Mouse (Mus musculus): Measurements from ENCODE around the gene Rims1. TPM values are rescaled to one million over a fixed set of nuclear protein-coding genes. Genes with fewer than 3 reads are reported as not detected.

The Rims1 gene
- 3.2 and 6.2 TPM in 2 replicates for polyA plus RNA-seq (2014; fragmentation: Nextera tagmentation; extraction: Ambion mirVana)

DNA sequence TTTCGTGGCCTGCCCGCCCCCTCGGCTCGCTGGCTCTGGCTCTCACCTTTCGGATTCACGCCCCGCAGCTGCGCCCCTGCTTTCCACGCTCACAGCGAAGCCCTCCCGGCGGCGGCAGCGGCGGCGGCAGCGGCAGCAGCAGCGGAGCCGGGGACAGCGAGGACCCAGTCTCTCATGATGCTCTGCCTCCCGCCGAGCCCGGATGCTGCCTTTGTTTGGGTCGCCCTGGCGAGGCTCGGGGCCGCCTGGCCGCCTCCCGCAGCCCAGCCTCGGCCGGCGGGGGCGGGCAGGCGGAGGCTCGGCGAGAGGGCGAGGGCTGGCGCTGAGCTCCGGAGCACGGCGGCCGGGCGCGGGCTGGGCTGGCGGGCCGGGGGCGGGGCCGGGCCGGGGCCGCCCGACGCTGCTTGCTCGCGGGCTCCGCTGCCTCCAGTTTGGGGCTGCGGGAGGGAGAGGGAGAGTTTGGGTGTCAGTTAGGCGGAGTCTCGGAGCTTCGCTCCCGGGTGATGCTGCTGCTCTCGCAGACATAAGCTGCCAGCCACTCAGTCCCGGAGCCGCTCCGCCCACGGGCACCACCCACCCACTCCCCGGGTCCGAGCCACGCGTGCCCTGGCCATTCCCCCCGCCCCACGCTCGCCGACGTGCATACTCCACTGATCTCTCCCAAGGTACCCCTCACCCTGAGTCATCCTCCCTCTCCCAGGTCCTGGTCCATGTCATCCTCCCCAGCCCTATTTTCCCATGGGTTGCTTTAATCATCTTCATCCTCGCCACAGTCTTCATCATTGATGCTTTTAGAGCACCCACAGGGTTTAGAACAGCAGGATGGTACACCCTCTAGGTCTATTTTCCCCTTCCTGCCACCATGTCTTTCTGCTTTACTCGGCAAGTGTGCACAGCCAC, at the start of gene Rims1:
TSS of gene Rims1 (minus strand) at position 269 of the 900 bp plus-strand sequence.
- Histone ChIP-seq H3K4me2 (ENCODE audit: low read length) (peak within 1 kb of the TSS; percentile 82), H3K9me3 (replicated peaks; ENCODE audit: control insufficient read depth, low read length) (no peaks in the 10 kb centered on the region), H3K36me3 (ENCODE audit: control insufficient read depth, insufficient read depth, low read length) (no peaks in the 10 kb centered on the region), H3K4me3 (ENCODE audit: low read depth, low read length) (peak within 1 kb of the TSS; percentile 70), H3K27me3 (replicated peaks; ENCODE audit: control insufficient read depth, insufficient read depth, low read length) (no peaks in the 10 kb centered on the region), H3K4me1 (ENCODE audit: control insufficient read depth, insufficient read depth, low read length) (no peaks in the 10 kb centered on the region), H3K9ac (ENCODE audit: low read length) (peak within 1 kb of the TSS; percentile 93), H3K27ac (ENCODE audit: low read depth, low read length) (peak within 1 kb of the TSS; percentile 84)
- peak; percentile 77 for DNase-seq (ENCODE audit: low spot score)
- peak; percentile 94 for ATAC-seq
- WGBS, result 1% methylated on average over 46 of the region's 76 CpGs

DNA sequence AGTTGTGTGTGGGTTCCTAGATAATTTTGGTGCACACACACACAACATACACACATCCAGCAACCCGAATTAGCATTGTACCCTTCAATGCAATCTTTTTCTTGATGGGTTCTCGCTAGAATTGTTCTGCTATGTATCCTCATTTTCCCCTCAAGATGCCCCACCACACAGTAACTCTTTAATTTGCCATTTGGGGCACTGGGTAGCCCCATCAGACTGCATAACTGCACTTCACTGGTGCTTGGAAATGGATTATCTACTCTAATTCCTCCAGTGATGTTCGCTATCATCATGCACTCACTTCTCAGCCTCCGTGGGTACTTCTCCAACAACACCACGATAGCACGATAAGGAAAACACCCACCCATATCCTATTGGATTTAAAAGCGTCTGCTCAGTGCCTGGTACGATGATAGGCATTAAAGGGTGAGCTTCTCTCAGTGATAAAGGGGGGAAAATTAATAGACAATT, 867 bp upstream of the Rims1 start:
- H3K4me2 ChIP-seq (ENCODE audit: low read length), result peak overlapping the region; percentile 82
- WGBS, result 22% methylated on average over 8 of the region's 8 CpGs
- no peaks in the 10 kb centered on the region for H3K36me3 ChIP-seq (ENCODE audit: control insufficient read depth, insufficient read depth, low read length)
- no peaks in the 10 kb centered on the region for H3K4me1 ChIP-seq (ENCODE audit: control insufficient read depth, insufficient read depth, low read length)
- H3K9me3 ChIP-seq (replicated peaks; ENCODE audit: control insufficient read depth, low read length), result no peaks in the 10 kb centered on the region
- peak overlapping the region; percentile 93 for H3K9ac ChIP-seq (ENCODE audit: low read length)
- no peak for ATAC-seq
- no peaks in the 10 kb centered on the region for H3K27me3 ChIP-seq (replicated peaks; ENCODE audit: control insufficient read depth, insufficient read depth, low read length)
- H3K4me3 ChIP-seq (ENCODE audit: low read depth, low read length), result peak overlapping the region; percentile 70
- H3K27ac ChIP-seq (ENCODE audit: low read depth, low read length), result no peak overlapping the region
- DNase-seq (ENCODE audit: low spot score), result peak; percentile 23

DNA sequence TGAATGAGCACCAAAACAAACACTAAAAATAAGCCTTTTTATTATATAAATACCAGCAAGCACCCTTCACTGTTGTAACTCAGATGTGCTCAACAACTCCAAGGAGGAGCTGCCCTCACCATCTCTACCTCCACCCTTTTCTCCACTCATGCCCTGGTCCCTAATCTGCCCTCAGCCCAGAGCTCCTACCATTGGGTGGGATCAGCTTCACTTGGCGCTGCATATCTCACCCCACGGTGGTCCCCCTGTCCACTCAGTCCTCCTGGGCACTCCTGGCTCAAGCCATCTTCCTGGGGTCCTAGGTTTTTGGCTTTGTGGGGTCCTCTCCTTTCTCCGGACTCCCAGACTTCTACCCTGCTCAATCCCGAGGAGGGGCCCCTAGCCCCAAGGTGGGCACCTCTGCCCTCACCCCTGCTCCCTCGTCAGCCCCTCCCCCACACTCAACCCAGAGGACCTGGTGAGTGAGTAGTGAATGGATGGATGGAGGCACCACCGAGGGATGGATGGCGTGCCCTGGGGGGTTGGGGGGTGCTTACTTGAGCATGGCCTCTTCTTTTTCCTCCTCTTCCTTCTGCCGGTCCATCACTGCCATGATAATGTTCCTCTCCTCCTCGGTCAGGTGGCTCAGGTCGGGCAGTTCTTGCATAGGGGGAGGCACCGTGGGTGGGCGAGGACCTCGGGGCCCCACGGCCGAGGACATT, 619 bp downstream of the Rims1 start:
- no peaks in the 10 kb centered on the region for H3K4me1 ChIP-seq (ENCODE audit: control insufficient read depth, insufficient read depth, low read length)
- no peaks in the 10 kb centered on the region for H3K9me3 ChIP-seq (replicated peaks; ENCODE audit: control insufficient read depth, low read length)
- H3K27ac ChIP-seq (ENCODE audit: low read depth, low read length), result peak overlapping the region; percentile 84
- H3K27me3 ChIP-seq (replicated peaks; ENCODE audit: control insufficient read depth, insufficient read depth, low read length), result no peaks in the 10 kb centered on the region
- ATAC-seq (peak; percentile 10), DNase-seq (ENCODE audit: low spot score) (peak; percentile 10)
- H3K4me2 ChIP-seq (ENCODE audit: low read length), result peak overlapping the region; percentile 82
- peak overlapping the region; percentile 93 for H3K9ac ChIP-seq (ENCODE audit: low read length)
- H3K4me3 ChIP-seq (ENCODE audit: low read depth, low read length), result peak overlapping the region; percentile 70
- 6% methylated on average over 14 of the region's 15 CpGs for WGBS
- H3K36me3 ChIP-seq (ENCODE audit: control insufficient read depth, insufficient read depth, low read length), result no peaks in the 10 kb centered on the region

DNA sequence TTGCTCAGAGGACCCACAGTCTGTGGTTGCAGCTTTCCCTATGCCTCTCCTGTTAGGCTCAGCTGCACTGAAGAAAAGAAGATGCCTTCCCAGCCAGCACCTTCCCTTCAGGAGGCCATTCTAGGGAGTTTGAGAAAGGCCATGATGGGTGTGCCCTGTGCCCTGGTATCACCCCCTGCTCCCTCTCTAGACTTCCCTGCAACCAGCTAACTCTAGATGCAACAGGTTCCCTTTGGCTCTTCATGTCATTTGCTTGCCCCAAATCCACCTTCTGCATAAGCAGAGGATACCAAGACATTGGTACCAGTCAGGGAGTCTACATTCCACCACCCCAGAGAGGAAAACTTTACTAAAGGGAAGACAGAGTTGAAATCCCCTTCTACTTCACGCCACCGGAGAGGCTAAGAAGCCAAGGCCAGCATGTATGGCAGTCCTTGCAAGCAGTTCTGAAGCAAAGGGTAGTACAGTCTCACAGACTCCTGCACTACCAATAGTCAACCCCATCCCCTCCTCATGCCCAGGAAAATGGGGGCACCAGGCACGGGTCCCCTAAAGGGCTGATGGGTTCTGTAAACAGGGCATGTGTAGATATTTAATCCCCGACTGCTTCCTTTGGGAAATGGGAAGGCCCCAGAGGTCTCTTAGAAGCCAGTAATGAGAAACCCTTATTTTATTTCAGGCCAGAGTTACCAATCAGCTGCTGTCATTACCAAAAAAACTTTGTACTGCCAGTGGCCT, 1.5 kb downstream of the Rims1 start:
- 80% methylated on average over 4 of the region's 4 CpGs for WGBS

DNA sequence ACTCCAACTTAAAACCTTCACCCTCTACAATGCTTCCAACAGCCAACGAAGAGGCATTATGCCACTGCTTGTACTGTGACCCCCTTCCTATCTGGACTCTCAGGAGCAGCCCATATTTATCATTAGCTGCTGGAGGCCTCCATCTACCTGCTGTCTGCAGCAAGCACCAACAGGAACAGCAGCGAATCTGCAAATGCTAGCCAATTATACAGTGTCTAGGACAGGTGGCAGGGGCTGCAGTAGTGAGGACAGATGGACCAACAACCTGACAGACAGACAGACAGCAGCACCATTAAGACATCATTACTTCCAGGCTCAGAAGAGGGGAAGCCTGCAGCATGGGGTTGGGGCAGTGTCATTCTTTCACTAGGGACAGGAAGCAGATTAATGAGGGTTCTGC, 2.3 kb downstream of the Rims1 start:
- Histone ChIP-seq H3K4me1 (ENCODE audit: control insufficient read depth, insufficient read depth, low read length) (no peaks in the 10 kb centered on the region), H3K27ac (ENCODE audit: low read depth, low read length) (no peak overlapping the region), H3K9ac (ENCODE audit: low read length) (no peak overlapping the region), H3K4me3 (ENCODE audit: low read depth, low read length) (no peak overlapping the region), H3K4me2 (ENCODE audit: low read length) (peak overlapping the region; percentile 82), H3K36me3 (ENCODE audit: control insufficient read depth, insufficient read depth, low read length) (no peaks in the 10 kb centered on the region), H3K9me3 (replicated peaks; ENCODE audit: control insufficient read depth, low read length) (no peaks in the 10 kb centered on the region), H3K27me3 (replicated peaks; ENCODE audit: control insufficient read depth, insufficient read depth, low read length) (no peaks in the 10 kb centered on the region)
- DNase-seq (ENCODE audit: low spot score) (no peak), ATAC-seq (no peak)
- 81% methylated on average over 2 of the region's 2 CpGs for WGBS

More for the DNA sequence above, 1.5 kb downstream of the Rims1 start:
- H3K4me2 ChIP-seq (ENCODE audit: low read length), result peak overlapping the region; percentile 82
- ATAC-seq (no peak), DNase-seq (ENCODE audit: low spot score) (no peak)
- H3K9me3 ChIP-seq (replicated peaks; ENCODE audit: control insufficient read depth, low read length), result no peaks in the 10 kb centered on the region
- no peaks in the 10 kb centered on the region for H3K36me3 ChIP-seq (ENCODE audit: control insufficient read depth, insufficient read depth, low read length)
- no peak overlapping the region for H3K4me3 ChIP-seq (ENCODE audit: low read depth, low read length)
- H3K27me3 ChIP-seq (replicated peaks; ENCODE audit: control insufficient read depth, insufficient read depth, low read length), result no peaks in the 10 kb centered on the region
- H3K27ac ChIP-seq (ENCODE audit: low read depth, low read length), result no peak overlapping the region
- no peak overlapping the region for H3K9ac ChIP-seq (ENCODE audit: low read length)
- no peaks in the 10 kb centered on the region for H3K4me1 ChIP-seq (ENCODE audit: control insufficient read depth, insufficient read depth, low read length)

DNA sequence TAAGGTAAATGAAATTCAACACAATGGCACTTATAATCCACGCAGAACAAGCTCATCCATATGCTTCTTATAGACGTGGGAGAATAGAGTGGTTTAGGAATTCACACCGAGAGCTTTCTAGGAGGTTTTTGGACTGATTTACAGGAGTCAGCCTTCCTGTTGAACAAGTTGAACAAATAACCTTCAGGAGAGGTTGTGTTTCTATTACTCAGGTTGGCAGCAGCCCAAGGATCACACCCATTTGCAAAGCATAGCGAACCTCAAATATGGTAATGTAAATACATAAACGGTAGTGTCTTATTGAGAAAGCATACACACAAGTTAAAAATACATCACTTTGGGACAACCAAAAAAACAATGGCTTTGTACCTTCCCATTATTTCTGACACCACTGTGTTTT, 5.5 kb downstream of the Rims1 start:
- 90% methylated on average over 5 of the region's 5 CpGs for WGBS
- H3K4me1 ChIP-seq (ENCODE audit: control insufficient read depth, insufficient read depth, low read length), result no peaks in the 10 kb centered on the region
- H3K27ac ChIP-seq (ENCODE audit: low read depth, low read length), result no peak overlapping the region
- no peak overlapping the region for H3K4me3 ChIP-seq (ENCODE audit: low read depth, low read length)
- DNase-seq (ENCODE audit: low spot score) (no peak), ATAC-seq (no peak)
- H3K36me3 ChIP-seq (ENCODE audit: control insufficient read depth, insufficient read depth, low read length), result no peaks in the 10 kb centered on the region
- no peaks in the 10 kb centered on the region for H3K27me3 ChIP-seq (replicated peaks; ENCODE audit: control insufficient read depth, insufficient read depth, low read length)
- no peak overlapping the region for H3K4me2 ChIP-seq (ENCODE audit: low read length)
- H3K9me3 ChIP-seq (replicated peaks; ENCODE audit: control insufficient read depth, low read length), result no peaks in the 10 kb centered on the region
- no peak overlapping the region for H3K9ac ChIP-seq (ENCODE audit: low read length)

DNA sequence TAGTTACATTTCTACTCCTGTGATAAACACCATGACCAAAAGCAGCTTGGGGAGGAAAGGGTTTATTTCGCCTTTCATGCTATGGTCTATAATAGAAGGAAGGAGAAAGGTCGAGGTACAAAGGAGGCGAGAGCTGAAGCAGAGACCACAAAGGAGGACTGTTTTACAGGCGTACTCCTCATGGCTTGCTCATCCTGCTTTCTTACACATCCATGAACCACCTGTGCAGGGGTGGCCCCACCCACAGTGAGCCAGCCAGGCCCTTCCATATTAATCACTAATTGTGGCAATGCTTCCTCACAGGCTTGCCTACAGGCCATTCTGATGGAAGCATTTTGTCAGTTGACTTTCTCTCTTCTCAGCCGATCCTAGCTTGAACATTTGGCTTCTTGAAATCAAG, 8.7 kb downstream of the Rims1 start:
- H3K4me1 ChIP-seq (ENCODE audit: control insufficient read depth, insufficient read depth, low read length), result no peaks in the 10 kb centered on the region
- DNase-seq (ENCODE audit: low spot score) (no peak), ATAC-seq (no peak)
- H3K9ac ChIP-seq (ENCODE audit: low read length), result no peak overlapping the region
- H3K4me3 ChIP-seq (ENCODE audit: low read depth, low read length), result no peak overlapping the region
- WGBS, result 68% methylated on average over 5 of the region's 5 CpGs
- no peaks in the 10 kb centered on the region for H3K9me3 ChIP-seq (replicated peaks; ENCODE audit: control insufficient read depth, low read length)
- H3K27ac ChIP-seq (ENCODE audit: low read depth, low read length), result no peak overlapping the region
- no peak overlapping the region for H3K4me2 ChIP-seq (ENCODE audit: low read length)
- H3K36me3 ChIP-seq (ENCODE audit: control insufficient read depth, insufficient read depth, low read length), result no peaks in the 10 kb centered on the region
- H3K27me3 ChIP-seq (replicated peaks; ENCODE audit: control insufficient read depth, insufficient read depth, low read length), result no peaks in the 10 kb centered on the region

DNA sequence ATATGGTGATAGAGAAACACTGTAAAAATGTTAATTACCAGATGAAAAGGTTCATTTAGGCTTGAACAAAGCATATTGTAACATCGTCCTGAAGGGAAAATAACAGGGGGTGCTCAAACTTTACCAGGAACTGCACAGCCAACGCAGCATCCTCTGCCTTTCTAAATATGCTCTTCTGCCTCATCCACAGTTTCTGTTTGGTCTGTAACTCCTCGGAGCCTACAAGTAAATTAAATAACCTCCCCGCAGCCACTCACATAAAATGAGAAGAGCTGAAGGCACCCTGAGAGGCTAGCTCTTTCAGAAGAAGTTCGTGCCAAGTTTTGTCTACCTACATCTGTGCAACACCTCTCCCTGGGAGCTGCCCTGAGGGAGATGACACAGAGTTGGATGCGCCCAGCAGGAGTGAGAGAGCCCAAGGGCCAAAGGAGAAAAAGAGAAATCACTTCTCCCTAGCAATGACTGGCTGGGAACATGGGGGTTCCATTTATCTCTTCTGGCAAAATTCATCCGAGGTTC, 16.3 kb downstream of the Rims1 start:
- Histone ChIP-seq H3K4me1 (ENCODE audit: control insufficient read depth, insufficient read depth, low read length) (no peaks in the 10 kb centered on the region), H3K27me3 (replicated peaks; ENCODE audit: control insufficient read depth, insufficient read depth, low read length) (no peaks in the 10 kb centered on the region), H3K9ac (ENCODE audit: low read length) (no peak overlapping the region), H3K4me2 (ENCODE audit: low read length) (no peak overlapping the region), H3K27ac (ENCODE audit: low read depth, low read length) (no peak overlapping the region), H3K9me3 (replicated peaks; ENCODE audit: control insufficient read depth, low read length) (no peaks in the 10 kb centered on the region), H3K4me3 (ENCODE audit: low read depth, low read length) (no peak overlapping the region), H3K36me3 (ENCODE audit: control insufficient read depth, insufficient read depth, low read length) (no peaks in the 10 kb centered on the region)
- WGBS, result 18% methylated on average over 7 of the region's 7 CpGs
- DNase-seq (ENCODE audit: low spot score) (no peak), ATAC-seq (no peak)

Measured in forebrain, embryonic 14.5 days (tissue).